Mouse (Mus musculus) testis, postnatal 10 days (tissue): Measurements from ENCODE around the gene Catsperz.
A peak's percentile ranks its signal among the peaks of the same experiment; 100 is the strongest.

ENCODE experiments used
- DNase-seq: peaks from one replicate; pipeline ENCODE4 v3.0.0; 2021; ENCODE audit warnings: low spot score

Catsperz gene

DNA sequence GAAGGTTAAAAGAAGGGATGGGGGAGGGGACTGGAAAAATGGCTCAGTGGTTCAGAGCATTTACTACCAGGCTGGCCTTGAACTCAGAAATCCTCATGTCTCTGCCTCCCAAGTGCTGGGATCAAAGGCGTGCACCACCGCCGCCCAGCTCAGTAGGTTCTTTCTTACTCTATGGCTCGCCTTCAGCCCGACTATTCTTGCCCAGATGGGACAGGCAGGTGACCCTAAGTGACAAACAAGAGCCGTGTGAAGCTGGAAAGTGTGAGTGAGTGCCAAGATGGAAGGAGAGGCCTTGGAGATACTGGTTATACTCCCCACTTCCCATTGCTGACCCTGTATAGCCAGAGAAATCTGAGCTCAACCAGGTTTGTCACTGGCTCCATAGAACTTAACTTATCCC is 18.5 kb upstream of the Catsperz start:
- no peak for DNase-seq

DNA sequence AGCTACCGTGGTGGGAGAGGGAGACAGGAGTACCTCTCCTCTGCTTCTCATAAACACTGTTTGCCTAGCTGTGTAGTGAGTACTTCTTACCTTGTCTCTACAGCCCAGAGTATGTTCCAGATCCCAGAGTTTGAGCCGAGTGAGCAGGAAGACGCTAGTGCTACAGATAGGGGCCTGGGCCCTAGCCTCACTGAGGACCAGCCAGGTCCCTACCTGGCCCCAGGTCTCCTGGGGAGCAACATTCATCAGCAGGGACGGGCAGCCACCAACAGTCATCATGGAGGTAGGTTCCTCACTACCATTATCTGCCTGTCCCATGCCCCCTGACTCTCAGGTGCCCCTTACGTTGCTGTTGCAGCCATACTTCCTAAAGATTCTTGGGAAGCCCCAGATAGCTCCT is 17.6 kb upstream of the Catsperz start:
- peak; percentile 39 for DNase-seq

DNA sequence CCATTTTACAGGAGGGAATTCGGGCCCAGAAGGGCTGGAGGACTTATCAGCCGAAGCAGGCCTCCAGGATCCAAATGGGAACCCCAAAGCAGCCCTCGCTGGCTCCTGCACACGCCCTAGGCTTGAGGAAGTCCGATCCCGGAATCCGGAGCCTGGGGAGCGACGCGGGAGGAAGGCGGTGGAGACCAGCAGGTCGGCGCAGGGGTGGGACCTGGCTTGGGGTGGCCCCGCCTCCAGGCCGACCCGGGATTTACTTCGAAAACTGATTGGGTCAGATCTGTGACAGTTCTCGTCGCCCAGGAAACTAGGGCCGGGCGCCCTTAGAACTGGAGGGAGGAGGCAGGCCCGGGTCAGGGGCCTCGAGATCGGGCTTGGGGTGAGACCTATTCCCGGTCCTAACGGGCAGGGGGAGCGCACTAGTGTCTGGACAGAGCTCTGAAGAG is 17.1 kb upstream of the Catsperz start, which contains the start of gene Gpr137:
Gpr137 (minus strand) TSS at position 232 of the 443 bp plus-strand sequence.
- DNase-seq, result peak; percentile 94

DNA sequence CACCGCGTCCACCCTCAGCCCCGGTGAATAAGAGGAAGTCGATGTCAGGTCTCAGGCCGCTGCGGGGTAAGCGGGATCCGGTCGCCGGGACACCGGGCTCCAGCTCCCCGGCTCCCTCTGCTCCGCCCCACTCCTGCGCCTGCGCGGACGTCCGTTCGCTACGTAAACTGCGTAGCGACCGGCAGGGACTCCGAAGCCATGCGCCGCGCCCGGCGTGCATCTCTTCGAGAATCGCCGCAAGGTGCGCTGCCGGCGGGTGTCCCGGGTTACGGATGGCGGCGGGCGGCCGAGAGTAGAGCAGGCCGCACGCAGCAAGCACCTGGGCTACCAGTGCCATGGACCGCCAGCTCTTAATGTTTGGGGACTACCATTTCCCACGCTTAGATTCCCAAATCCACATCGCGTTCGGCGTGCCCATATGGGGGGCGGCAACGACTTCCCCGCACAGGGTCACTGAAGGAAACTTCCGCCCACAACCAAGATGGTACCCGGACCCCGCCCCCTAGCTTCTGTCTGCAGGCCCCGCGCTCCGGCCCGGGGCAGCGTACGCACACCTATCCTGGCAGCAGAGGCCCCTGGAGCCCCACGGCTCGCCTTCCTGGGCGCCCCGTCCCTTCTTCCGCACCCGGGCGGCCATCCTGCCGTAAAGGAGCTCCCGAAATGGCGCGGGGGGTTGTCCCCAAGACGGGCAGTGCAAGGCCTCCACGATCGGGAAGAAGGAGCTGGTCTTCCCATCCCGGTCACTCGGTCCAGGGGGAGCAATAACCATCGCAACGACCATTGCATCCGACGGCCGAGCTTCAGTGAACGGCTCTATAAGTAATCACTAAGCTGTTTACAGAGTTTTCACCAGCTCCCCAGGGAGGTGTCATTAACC is 16.4 kb upstream of the Catsperz start, which contains the start of gene Bad:
Bad (plus strand) TSS at position 490 of the 877 bp plus-strand sequence.
- DNase-seq, result peak; percentile 97

- no peak for DNase-seq
Observed at GRCm38 (mm10) chr19:6940396-6941351, 15.5 kb upstream of the Catsperz start.

DNA sequence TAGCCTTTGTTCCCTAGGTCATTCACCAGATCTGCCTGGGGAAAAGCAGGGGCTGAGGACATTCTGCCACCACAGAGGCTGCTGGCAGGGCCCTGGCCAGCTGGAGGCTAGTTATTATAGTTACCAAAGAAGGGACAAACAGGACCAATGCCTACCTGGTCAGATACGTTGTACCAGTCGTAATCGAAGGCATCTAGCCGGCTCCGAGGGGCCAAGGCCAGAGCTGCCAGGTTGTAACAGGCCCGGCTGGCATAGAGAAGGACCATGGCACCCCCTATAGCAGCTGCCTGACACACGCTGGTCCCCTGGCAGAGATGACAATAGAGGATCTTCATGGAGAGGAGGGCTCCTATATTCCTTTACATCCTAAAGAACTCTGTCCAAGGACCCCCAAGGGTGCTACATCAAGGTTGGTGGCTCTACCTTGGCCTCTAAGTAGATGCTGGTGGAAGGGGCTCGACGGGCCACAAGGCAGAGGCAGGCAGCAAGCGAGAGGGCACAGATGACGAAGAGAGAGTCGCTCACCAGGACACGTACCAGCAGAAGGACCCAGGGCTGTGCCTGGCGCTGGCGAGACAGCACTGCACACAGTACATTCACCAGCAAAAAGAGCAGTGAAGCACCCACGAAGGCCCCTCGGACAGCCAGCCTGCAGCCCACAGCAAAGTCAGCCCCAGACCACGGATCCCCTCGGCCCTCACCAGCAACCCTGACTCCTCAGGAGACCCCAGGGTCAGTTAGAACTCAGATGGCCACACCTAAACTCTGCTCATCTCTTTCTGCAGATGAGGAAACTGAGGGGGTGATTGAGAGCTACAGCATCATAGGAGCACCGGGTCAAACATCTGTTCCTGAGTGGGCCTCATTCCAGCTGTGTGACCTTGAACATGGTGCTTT is 14.2 kb upstream of the Catsperz start:
- DNase-seq, result peak; percentile 43

DNA sequence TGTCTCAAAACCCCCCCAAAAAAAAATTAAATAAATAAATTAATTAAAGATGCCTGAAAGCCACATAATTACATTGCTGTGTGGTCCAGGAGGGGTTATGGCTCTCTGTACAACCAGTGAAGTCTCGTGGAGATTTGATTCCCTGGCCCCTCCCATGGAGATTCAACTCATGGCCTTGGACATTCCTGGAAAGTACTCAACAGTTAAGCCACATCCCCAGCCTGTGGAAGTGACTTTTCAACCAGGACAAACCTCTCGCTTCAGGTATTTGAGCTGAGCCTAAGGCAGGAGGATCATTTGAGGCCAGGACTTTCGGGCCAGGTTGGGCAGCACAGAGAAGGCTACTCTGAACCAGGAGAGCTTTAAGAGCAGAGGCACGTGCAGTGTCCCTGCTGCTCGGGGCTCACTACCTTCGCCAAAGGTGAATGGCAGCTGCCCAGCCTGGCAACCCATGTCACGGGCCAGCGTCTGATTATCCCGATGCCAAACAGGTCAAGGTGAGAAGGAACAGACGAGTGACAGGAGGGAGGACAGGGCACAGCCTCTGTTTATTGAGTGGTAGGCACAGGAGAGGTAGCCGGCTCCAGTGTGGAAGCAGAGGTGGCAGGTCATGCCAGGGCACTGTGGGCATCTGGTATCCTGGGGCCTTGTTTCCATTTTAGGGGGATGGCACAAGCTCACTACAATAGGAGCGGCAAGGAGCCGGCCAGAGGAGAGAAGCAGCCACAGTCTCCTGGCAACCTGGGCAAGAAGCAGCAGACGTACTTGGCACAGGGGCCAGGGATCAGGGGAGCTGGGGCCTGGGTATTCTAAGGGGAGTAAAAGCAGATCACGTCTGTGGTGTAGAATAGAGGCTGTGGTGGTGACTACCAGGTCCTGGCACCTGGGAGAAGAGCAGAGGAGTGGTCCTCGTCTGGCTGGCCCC is 12.6 kb upstream of the Catsperz start:
- DNase-seq, result peak; percentile 46

- DNase-seq, result peak; percentile 54
Observed at GRCm38 (mm10) chr19:6936299-6936698, 11.1 kb upstream of the Catsperz start.

GRCm38 (mm10) chr19:6934195-6934977 is 9.2 kb upstream of the Catsperz start, which contains the start of gene Kcnk4:
Gene Kcnk4 (minus strand): TSS chr19:6934515.
- DNase-seq, result peak; percentile 47

- peak; percentile 48 for DNase-seq
Observed at GRCm38 (mm10) chr19:6933436-6934194, 8.4 kb upstream of the Catsperz start.

DNA sequence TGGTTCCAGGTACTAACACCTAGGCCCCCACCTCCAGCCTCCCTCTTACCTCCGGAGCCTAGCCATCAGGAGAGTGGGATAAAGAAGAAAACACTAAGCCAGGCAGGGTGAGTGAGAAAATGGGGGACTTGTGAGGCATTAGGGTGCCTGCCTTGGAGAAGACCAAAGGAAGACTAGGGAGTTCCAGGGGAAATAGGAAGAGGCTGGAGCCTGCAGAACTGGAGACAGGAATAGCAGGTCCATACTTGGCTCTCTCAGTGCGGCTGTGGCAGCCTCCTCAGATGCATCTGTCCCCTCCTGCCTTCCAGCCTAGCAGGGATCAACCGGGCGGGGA is 7.9 kb upstream of the Catsperz start:
- no peak for DNase-seq

- no peak for DNase-seq
Observed at GRCm38 (mm10) chr19:6932018-6932417, 6.8 kb upstream of the Catsperz start.

DNA sequence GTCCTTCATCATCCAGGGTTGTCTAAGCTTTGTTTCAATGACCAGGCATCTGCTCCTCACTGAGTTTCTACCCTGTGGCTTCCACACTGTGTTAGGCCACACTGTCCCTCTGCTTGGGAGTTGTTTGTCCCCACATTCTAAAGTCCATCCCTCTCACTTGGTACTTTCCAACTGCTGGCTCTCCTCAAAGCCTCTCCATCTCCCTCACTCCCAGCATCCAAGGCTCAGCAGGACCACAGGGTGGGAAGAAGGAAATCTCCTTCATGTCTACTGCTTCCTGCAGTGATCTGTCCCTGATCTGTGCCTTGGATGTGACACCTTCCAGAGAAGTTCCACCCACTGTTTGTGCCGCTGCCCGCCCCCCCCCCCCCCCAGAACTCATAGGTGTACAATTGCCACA is 5.8 kb upstream of the Catsperz start:
- no peak for DNase-seq

DNA sequence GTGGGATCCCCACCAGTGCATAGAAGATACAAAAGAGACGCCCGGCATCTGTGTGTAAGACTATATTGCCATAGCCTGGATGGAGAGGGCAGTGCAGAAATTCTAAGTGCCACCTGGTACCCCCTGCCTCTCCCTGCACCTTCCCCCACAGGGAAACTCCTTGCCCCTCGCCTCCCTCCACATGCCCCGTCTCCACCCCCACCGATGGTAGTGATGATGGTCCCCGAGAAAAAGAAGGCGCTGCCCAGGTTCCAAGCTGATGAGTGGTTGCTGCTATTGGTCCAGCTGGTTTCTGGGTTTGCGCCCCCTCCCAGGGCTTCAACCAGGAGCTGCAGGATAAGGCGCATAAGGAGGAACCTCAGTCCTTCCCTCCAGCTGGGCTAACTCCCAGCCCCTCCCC is 2.9 kb upstream of the Catsperz start:
- peak; percentile 38 for DNase-seq

DNA sequence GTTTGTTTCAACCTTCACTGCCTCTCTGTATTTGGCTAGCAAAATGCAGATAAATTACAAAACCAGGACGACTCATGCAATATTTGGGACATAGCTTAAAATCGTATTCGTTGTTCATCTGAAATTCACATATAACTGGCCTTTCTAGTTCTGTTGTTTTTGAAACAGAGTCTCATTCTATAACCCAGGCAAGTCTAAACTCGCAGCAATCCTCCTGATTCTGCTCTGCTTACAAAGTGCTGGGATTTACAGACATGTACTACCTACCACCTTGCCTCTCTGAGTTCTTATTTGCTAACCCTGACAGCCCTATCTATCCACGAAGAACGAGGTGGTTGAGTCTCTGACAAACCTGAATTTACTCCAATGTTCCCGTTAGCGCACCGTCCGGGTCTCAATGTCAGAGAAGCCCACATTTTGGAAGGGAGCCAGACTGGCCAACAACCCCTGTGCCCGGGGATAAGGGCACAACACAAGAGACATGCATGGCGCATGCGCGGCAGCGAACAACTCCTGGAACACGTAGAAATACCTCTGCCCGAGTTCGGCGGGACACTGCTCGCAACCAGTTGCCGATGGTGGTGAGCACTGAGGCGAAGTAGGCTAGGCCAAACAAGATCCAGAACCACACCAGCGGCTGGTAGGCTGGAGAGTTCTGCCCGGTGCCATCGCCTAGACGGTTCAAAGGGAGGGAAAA is 1.5 kb upstream of the Catsperz start:
- DNase-seq, result peak; percentile 58

DNA sequence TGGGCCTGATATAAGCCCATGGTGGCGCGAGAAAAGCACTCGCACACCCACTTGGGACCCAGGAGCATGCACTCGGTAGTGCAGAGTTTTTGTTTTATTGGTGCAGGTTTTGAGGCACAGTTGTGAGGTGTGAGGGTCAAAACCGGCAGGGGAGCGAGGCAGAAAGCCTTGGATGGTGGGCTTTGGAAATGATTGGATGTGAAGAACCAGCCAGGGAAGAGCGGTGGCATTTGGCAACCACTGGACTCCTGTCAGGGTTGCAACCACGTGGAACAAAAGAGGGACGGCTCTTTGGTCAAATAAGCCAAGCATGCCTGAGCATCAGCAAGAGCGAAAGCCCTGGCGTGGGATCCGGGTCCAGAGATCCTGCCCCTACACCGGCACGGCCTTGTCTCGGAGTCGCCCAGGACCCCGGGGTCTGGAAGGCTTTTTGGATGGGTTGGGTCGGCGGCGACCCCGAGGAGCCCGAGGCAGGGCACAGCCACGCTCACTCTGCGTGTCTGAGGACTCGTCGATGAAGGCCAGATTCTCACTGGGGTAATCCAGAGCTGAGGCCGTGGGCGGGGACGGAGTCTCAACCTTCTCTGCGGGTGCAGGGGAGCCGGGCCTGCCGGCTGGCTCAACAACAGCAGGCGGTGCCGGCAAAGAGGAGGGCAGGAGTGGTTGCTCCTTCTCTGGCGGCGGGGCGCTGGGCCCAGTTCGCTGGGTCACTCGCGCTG is 590 bp upstream of the Catsperz start:
- DNase-seq, result peak; percentile 52
